Mouse (Mus musculus) spleen, adult 18-20 months (tissue): ENCODE results near the gene Teddm2.

Experiments used
- DNase-seq, 2 experiments: peaks; one replicate each; pipeline ENCODE4 v3.0.0; 2022; ENCODE audit warnings: mixed read lengths in 2 of 2

Gene Teddm2

GRCm38 (mm10) chr1:153807390-153807993 is 92.5 kb downstream of the Teddm2 start:
- peak in 1 of 2 experiments; percentile 62 for DNase-seq

- peak; percentile 6 to 16 for DNase-seq
Measured at GRCm38 (mm10) chr1:153803530-153803929, 96.5 kb downstream of the Teddm2 start.

GRCm38 (mm10) chr1:153802691-153803090 is 97.3 kb downstream of the Teddm2 start:
- no peak for DNase-seq
